Mouse (Mus musculus): ENCODE data around the gene Trpv1.

GRCm38 (mm10) chr11:73193047-73193446, 41.0 kb upstream of the Trpv1 start:
- TF ChIP-seq CTCF (IDR thresholded peaks at IDR 0.05; ENCODE audit: low read depth) (no peak), EP300 (IDR thresholded peaks at IDR 0.05; ENCODE audit: low read depth) (no peak)

Data from liver, embryonic 14.5 days (tissue).